Mouse (Mus musculus): ENCODE results near the gene Aes.

DNA sequence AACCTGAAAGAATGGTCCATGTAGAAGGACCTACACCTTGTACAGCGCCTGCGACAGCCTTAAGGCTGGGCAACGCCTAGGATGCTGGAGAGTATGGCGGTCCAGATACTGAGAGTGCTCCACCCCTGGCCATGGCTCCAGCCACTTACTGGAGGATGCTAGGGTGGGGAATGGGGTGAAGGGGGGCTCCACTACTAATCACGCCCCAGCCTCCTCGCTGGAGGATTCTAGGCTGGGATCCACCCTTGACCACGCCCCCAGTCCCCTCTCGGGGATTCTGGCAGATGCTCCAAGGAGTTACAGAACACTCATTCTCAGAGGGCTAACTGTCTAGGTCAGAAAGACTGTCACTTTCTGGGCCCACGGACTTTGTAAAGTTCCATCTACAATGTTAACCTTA lies 13.7 kb downstream of the Aes start:
- TF ChIP-seq CTCF (IDR thresholded peaks at IDR 0.05; ENCODE audit: low read depth) (no peak), EP300 (IDR thresholded peaks at IDR 0.05; ENCODE audit: low read depth) (no peak)
